Mouse (Mus musculus) neural tube, embryonic 11.5 days (tissue): ENCODE measurements around the gene Rec114. TPM values are rescaled to one million over a fixed set of nuclear protein-coding genes. Genes with fewer than 3 reads are reported as not detected.

ENCODE experiments used
- ATAC-seq: fragments of 200-750 bp; cut with Nextera tagmentation; 2 replicates; pipeline ENCODE4 v1.8.0; 2017; ENCODE audit warnings: moderate number of reproducible peaks, mild to moderate bottlenecking, moderate TSS enrichment, moderate library complexity; ENCODE audit not compliant: insufficient read depth, low FRiP score, low TSS enrichment
- DNase-seq: peaks from one replicate; pipeline ENCODE4 v3.0.0-alpha.2; 2015; ENCODE audit warnings: low spot score
- H3K27ac ChIP-seq: fragments of 300-500 bp; sonication (generic); 2 replicates; pipeline ENCODE4 v1.5.1; 2014; ENCODE audit warnings: low read depth, mild to moderate bottlenecking, low read length
- H3K27me3 ChIP-seq: fragments of 300-500 bp; sonication (generic); 2 replicates; pipeline ENCODE4 v1.6.1; 2014; ENCODE audit warnings: mild to moderate bottlenecking, low read length, mixed read lengths; ENCODE audit not compliant: control insufficient read depth, insufficient read depth
- H3K36me3 ChIP-seq: fragments of 300-500 bp; sonication (generic); 2 replicates; pipeline ENCODE4 v1.6.1; 2014; ENCODE audit warnings: mild to moderate bottlenecking, low read length, moderate library complexity, mixed read lengths; ENCODE audit not compliant: control insufficient read depth, insufficient read depth
- H3K4me1 ChIP-seq: fragments of 300-500 bp; sonication (generic); 2 replicates; pipeline ENCODE4 v1.6.1; 2014; ENCODE audit warnings: low read length, mixed read lengths; ENCODE audit not compliant: control insufficient read depth, insufficient read depth
- H3K4me2 ChIP-seq: fragments of 300-500 bp; sonication (generic); 2 replicates; pipeline ENCODE4 v1.6.1; 2014; ENCODE audit warnings: low read depth, mild to moderate bottlenecking, moderate library complexity
- H3K4me3 ChIP-seq: fragments of 300-500 bp; sonication (generic); 2 replicates; pipeline ENCODE4 v1.5.1; 2014; ENCODE audit warnings: low read depth, low read length
- H3K9ac ChIP-seq: fragments of 300-500 bp; sonication (generic); 2 replicates; pipeline ENCODE4 v1.6.1; 2014; ENCODE audit warnings: mild to moderate bottlenecking, low read length
- H3K9me3 ChIP-seq: fragments of 300-500 bp; sonication (generic); 2 replicates; pipeline ENCODE4 v1.6.1; 2016; ENCODE audit warnings: low read length; ENCODE audit not compliant: control insufficient read depth
- WGBS: fragments of 180-500 bp; shearing (Covaris S2); extraction: QIAGEN DNeasy Blood & Tissue Kit; methylation state at CpG from one replicate; pipeline ENCODE4 v1.1.7; 2014; 5-methylcytosine and 5-hydroxymethylcytosine counted together
- polyA plus RNA-seq: library from polyadenylated mRNA; unstranded; fragments of >200 nt; fragmentation: Nextera tagmentation; extraction: Ambion mirVana; gene quantifications from 2 replicates; pipeline ENCODE4 v1.2.1, GENCODE M21; 2014

Gene Rec114
- polyA plus RNA-seq, 1 experiment from 2014 or later, result 2.7 TPM

DNA sequence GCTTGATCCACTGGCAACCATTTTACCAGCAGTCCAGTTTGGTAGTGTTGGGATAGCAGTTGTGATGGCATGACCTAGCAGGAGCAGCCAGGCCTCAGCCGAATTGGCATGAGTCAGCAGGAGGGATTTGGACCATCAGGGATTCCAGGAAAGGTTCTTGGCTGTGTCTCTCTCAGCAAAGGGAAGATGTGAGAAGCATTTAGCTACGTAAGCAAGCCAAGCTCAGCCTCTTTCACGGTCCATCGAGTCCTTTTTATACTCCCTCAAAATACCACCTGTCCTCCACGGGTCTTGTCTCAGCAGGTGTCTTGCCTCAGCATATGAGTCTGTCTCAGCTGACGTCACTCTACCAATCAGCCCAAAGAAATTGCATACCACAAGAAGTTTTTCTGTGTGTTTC, 60.4 kb downstream of the Rec114 start:
- H3K36me3 ChIP-seq, result no peaks in the 10 kb centered on the region
- H3K4me1 ChIP-seq, result no peaks in the 10 kb centered on the region
- no peak overlapping the region for H3K9ac ChIP-seq
- H3K27ac ChIP-seq, result no peak overlapping the region
- DNase-seq, result peak; percentile 8
- H3K4me3 ChIP-seq, result no peak overlapping the region
- H3K27me3 ChIP-seq, result no peaks in the 10 kb centered on the region
- no peaks in the 10 kb centered on the region for H3K9me3 ChIP-seq
- ATAC-seq, result no peak
- H3K4me2 ChIP-seq, result no peak overlapping the region
- WGBS, result 43% methylated on average over 6 of the region's 6 CpGs

GRCm38 (mm10) chr9:58682106-58682505, 61.7 kb downstream of the Rec114 start:
- Histone ChIP-seq H3K4me2 (no peak overlapping the region), H3K4me3 (no peak overlapping the region), H3K27me3 (no peaks in the 10 kb centered on the region), H3K4me1 (no peaks in the 10 kb centered on the region), H3K36me3 (no peaks in the 10 kb centered on the region), H3K27ac (no peak overlapping the region), H3K9me3 (no peaks in the 10 kb centered on the region), H3K9ac (no peak overlapping the region)
- no peak for DNase-seq
- WGBS, result 80% methylated on average over 6 of the region's 6 CpGs
- no peak for ATAC-seq

DNA sequence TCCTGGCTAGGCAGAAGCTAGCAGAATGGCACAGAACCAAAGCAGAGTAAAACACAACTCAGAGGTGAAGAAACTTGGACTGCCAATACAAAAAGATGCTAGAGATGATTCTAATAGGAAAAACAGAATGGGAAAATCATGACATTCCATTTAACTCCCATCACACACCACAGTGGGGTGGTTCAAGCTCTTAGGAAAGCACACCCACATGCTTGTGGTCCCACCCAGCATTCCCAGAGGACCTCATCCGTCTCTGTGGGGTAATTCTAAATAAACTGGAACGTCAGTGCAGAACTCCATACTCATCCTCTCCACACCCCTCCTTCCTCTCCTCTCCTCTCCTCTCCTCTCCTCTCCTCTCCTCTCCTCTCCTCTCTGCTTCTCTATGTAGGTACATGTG, 62.4 kb downstream of the Rec114 start:
- 57% methylated on average over 2 of the region's 2 CpGs for WGBS
- no peak for ATAC-seq

DNA sequence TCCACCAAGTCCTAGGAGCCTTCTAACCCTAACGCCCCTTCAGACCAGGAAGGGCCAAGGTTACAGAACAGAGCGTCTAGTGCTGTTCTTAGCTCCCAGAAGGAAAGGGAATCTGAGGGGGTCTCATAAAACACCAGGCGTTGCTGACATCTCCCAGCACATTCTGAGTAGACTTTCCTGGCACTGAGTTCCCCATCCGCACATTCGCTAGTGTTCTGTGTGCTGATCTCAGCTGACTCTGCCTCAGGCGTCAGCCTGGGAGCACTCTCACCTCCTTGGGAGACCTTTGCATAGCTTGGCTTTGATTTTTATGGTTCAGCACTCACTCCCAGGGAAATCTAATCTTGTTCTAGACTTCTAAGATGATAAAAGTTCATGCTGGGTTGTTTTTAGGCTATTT, 68.4 kb downstream of the Rec114 start:
- Histone ChIP-seq H3K27me3 (no peaks in the 10 kb centered on the region), H3K27ac (no peak overlapping the region), H3K9me3 (no peaks in the 10 kb centered on the region), H3K4me2 (no peak overlapping the region), H3K36me3 (no peaks in the 10 kb centered on the region), H3K4me1 (no peaks in the 10 kb centered on the region), H3K4me3 (no peak overlapping the region), H3K9ac (no peak overlapping the region)
- DNase-seq, result no peak
- ATAC-seq, result no peak
- WGBS, result 70% methylated on average over 6 of the region's 6 CpGs

More for the DNA sequence above, 62.4 kb downstream of the Rec114 start:
- Histone ChIP-seq H3K27ac (no peak overlapping the region), H3K4me2 (no peak overlapping the region), H3K4me3 (no peak overlapping the region), H3K9ac (no peak overlapping the region), H3K27me3 (no peaks in the 10 kb centered on the region), H3K36me3 (no peaks in the 10 kb centered on the region), H3K9me3 (no peaks in the 10 kb centered on the region), H3K4me1 (no peaks in the 10 kb centered on the region)
- no peak for DNase-seq

GRCm38 (mm10) chr9:58674736-58675135, 69.0 kb downstream of the Rec114 start:
- H3K4me3 ChIP-seq, result no peak overlapping the region
- no peak overlapping the region for H3K4me2 ChIP-seq
- H3K9ac ChIP-seq, result no peak overlapping the region
- H3K36me3 ChIP-seq, result no peaks in the 10 kb centered on the region
- 78% methylated on average over 11 of the region's 11 CpGs for WGBS
- no peaks in the 10 kb centered on the region for H3K27me3 ChIP-seq
- no peak overlapping the region for H3K27ac ChIP-seq
- DNase-seq (no peak), ATAC-seq (no peak)
- H3K4me1 ChIP-seq, result no peaks in the 10 kb centered on the region
- no peaks in the 10 kb centered on the region for H3K9me3 ChIP-seq

DNA sequence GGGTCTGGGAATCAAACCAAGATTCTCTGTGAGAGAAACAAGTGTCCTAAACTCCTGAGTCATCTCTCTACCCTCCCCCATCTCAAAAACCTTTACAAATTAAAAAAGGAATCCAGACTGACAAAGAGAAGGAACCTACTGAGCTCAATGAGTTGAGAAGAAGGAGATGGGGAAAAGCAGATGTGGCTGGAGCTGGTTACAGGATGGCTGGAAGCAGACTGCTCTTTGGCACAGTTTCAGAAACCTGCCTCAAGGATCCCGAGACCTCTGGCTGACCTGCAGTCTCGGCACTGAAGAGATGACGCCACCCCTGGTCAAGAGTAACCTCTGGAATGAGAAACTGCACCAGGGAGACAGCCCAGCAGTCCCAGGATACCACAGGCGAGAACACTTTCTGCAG, 71.3 kb downstream of the Rec114 start:
- Histone ChIP-seq H3K36me3 (no peaks in the 10 kb centered on the region), H3K9ac (no peak overlapping the region), H3K4me2 (no peak overlapping the region), H3K27ac (no peak overlapping the region), H3K4me3 (no peak overlapping the region), H3K4me1 (no peaks in the 10 kb centered on the region), H3K9me3 (no peaks in the 10 kb centered on the region), H3K27me3 (no peaks in the 10 kb centered on the region)
- ATAC-seq, result no peak
- no peak for DNase-seq
- WGBS, result 48% methylated on average over 4 of the region's 4 CpGs

GRCm38 (mm10) chr9:58669819-58670218, 73.9 kb downstream of the Rec114 start:
- H3K4me1 ChIP-seq, result no peaks in the 10 kb centered on the region
- no peaks in the 10 kb centered on the region for H3K27me3 ChIP-seq
- no peak overlapping the region for H3K4me3 ChIP-seq
- H3K27ac ChIP-seq, result no peak overlapping the region
- no peak for DNase-seq
- no peaks in the 10 kb centered on the region for H3K36me3 ChIP-seq
- WGBS, result 91% methylated on average over 6 of the region's 6 CpGs
- H3K9me3 ChIP-seq, result no peaks in the 10 kb centered on the region
- H3K9ac ChIP-seq, result no peak overlapping the region
- ATAC-seq, result no peak
- no peak overlapping the region for H3K4me2 ChIP-seq

DNA sequence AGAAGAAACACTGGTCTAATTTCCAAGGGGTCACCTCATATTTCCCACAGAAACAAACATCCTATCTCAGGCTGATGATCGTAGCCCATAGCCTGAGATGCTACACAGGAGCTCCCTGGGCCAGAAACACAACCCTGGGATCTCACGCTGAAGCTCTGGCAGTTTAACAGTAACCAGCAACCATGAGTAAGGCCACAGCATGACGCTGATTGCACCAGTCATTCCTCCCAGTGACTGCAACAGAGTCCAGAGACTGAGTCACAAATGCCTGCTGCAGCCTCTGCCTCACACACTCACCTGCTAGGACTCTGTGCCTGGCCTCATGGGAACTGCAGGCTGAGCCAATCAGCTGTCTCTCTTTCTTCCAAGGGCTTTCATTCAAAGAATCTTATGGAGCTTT, 74.7 kb downstream of the Rec114 start:
- Histone ChIP-seq H3K9me3 (no peaks in the 10 kb centered on the region), H3K36me3 (no peaks in the 10 kb centered on the region), H3K4me2 (no peak overlapping the region), H3K4me3 (no peak overlapping the region), H3K4me1 (no peaks in the 10 kb centered on the region), H3K9ac (no peak overlapping the region), H3K27me3 (no peaks in the 10 kb centered on the region), H3K27ac (no peak overlapping the region)
- ATAC-seq (no peak), DNase-seq (no peak)
- WGBS, result 58% methylated on average over 3 of the region's 3 CpGs

DNA sequence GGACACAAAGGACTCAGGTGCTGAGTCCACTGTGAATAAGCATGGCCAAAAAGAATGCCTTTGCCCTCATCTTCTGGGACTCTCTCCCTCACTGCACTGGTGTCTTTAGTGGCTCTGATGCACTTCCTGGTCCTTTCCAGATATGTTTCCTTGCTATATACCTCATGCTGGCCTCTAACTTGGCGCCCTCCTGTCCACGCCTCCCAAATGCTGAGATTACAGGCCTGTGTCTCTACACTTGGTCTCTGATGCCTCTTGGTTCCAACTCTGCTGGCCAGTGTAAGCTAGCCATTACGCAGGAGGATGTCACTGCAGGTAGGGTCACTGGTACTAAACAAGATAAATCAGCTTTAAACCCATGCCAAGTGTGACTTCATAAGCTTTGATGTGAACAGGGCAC, 75.6 kb downstream of the Rec114 start:
- no peaks in the 10 kb centered on the region for H3K9me3 ChIP-seq
- ATAC-seq (no peak), DNase-seq (no peak)
- no peak overlapping the region for H3K9ac ChIP-seq
- H3K27ac ChIP-seq, result no peak overlapping the region
- H3K4me3 ChIP-seq, result no peak overlapping the region
- H3K36me3 ChIP-seq, result no peaks in the 10 kb centered on the region
- 92% methylated on average over 3 of the region's 3 CpGs for WGBS
- no peaks in the 10 kb centered on the region for H3K4me1 ChIP-seq
- H3K27me3 ChIP-seq, result no peaks in the 10 kb centered on the region
- H3K4me2 ChIP-seq, result no peak overlapping the region
